Mouse (Mus musculus): ENCODE measurements at regions not wholly inside any gene's neighbourhood (a gene's known extent, or its start where the extent isn't known, plus 50 kb on each side); places are given as distances from the start of the nearest gene placed in this dataset.

DNA sequence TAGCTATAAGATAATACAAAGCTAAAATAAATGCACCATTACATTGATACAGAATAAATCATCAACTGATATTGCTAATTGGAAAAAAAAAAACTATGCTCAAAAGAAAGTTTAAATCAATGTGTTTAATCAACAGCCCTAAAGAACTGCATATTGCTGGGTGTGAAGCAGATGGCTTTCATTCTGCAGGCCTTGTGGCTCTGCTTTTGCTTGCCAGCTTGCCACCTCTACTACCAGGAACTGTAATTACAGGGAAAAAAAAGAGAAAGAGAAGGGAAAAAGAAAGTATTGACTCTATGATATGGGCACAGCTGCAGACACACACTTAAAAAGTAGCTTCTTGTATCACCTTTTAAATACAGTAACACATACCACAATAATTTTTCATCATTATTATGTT lies 192.4 kb upstream of the 4921530L21Rik start:
- in situ Hi-C loops (cut with MboI; ENCODE audit: low pct_unique_long_range_greater_than_20kb) = no loop called here
- no peak for ATAC-seq
- ChIA-PET CTCF (interaction anchor here (1.0 kb wide), 1 partner anchor 9 kb away, joined by 3 read pairs; no protein-coding TSS in a partner anchor), POLR2A (no interaction called here)
- no peaks in the 10 kb centered on the region for H3K27me3 ChIP-seq
- no peak for TF ChIP-seq CTCF (IDR thresholded peaks at IDR 0.05)
- no peak for DNase-seq (ENCODE audit: low read depth, low spot score)

DNA sequence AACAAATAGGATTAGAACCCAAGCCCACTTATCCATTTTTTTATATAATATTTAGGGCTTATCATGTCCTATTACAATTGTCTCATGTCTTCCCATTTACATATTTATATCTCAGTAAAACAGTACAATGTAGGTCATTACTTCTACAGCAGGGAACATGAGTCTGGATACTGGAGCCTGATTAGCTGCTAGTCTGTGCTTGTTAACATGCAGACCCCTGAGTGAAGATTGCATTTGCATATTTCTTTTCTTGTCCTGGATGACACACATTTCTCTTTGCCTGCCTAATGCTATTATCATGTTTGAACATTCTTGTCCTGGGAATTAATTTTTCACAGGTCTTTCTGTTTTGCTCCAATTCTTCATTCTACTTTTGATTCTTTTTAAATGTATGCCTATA lies 155.0 kb upstream of the 4921530L21Rik start:
- no peak for DNase-seq (ENCODE audit: low read depth, low spot score)
- in situ Hi-C loops (cut with MboI; ENCODE audit: low pct_unique_long_range_greater_than_20kb) = no loop called here

DNA sequence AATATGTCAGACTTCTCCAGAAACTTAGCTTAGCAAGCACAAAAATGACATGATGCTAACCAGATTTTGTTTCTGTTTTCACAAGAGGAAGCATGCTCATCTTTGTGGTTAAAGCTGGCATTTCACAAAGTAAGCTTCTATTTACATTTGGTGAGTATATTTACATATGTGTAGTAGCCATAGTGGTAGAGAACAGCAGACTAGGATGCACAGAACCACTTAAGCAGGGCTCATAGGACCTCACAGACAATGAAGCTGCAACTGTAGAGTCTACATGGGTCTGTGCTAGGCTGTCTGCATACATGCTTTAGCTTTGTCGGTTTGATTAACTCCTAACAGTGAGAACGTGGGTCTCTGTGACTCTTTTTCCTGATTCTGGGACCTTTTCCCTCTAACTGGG lies 105.3 kb upstream of the 4921530L21Rik start:
- ATAC-seq (no peak), DNase-seq (ENCODE audit: low read depth, low spot score) (no peak)
- ChIA-PET CTCF (interaction anchor here (0.7 kb wide), 1 partner anchor 10 kb away, joined by 3 read pairs; no protein-coding TSS in a partner anchor), POLR2A (no interaction called here)
- in situ Hi-C loops (cut with MboI; ENCODE audit: low pct_unique_long_range_greater_than_20kb) = no loop called here
- no peak for TF ChIP-seq CTCF (IDR thresholded peaks at IDR 0.05)
- peaks cover 3% of the 10 kb centered on the region for H3K27me3 ChIP-seq

More for the DNA sequence above, 155.0 kb upstream of the 4921530L21Rik start:
- POLR2A ChIA-PET = no interaction called here
- no peaks in the 10 kb centered on the region for H3K27me3 ChIP-seq
- no peak for TF ChIP-seq CTCF (IDR thresholded peaks at IDR 0.05)
- CTCF ChIA-PET = no interaction called here
- ATAC-seq = no peak

DNA sequence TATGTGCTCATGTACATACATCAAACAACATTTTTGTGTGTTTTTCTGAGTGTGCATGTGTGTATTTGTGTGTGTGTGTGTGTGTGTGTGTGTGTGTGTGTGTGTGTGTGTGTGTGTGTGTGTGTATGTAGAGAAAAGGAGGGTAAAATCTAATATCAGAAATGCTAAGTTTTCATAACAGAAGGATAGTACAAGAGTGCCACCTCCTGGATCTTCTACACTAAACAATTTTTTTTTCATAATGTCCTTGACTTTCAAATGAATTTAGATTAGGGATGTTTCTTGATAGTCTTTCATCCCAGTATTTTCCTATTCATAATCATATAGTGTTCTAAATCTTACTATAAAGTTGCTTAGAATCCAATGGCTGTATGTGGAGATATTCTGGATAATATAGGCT lies 103.6 kb upstream of the 4921530L21Rik start:
- ATAC-seq (no peak), DNase-seq (ENCODE audit: low read depth, low spot score) (no peak)
- no peak for TF ChIP-seq CTCF (IDR thresholded peaks at IDR 0.05)
- peaks cover 3% of the 10 kb centered on the region for H3K27me3 ChIP-seq
- CTCF ChIA-PET = no interaction called here
- in situ Hi-C loops (cut with MboI; ENCODE audit: low pct_unique_long_range_greater_than_20kb) = no loop called here
- POLR2A ChIA-PET = no interaction called here

All from Patski (cell line).